Mouse (Mus musculus): ENCODE measurements around the gene Txndc9. TPM values are rescaled to one million over a fixed set of nuclear protein-coding genes. Genes with fewer than 3 reads are reported as not detected.

The Txndc9 gene
- total RNA-seq, 2 experiments from 2014 or later: 71.0 to 72.7 TPM

DNA sequence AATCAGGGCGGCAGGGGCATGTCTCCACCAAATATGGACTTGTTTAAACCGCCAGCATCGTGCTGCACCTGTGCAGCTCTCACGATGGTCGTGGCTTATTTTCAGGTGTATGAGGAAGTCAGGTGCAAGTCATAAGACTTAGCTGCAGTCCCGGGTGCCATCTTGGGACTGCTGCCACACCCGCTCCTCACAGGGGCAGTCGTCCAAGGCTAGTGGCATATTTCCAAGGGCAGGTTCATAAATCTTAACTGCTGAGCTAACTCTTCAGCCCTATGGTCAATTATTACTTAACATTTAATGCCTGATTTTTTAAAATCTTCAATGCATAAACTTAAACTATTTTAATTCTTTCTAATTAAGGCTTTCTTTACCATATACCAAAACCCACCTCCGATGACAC is 21.0 kb downstream of the Txndc9 start:
- peak; percentile 84 for DNase-seq

DNA sequence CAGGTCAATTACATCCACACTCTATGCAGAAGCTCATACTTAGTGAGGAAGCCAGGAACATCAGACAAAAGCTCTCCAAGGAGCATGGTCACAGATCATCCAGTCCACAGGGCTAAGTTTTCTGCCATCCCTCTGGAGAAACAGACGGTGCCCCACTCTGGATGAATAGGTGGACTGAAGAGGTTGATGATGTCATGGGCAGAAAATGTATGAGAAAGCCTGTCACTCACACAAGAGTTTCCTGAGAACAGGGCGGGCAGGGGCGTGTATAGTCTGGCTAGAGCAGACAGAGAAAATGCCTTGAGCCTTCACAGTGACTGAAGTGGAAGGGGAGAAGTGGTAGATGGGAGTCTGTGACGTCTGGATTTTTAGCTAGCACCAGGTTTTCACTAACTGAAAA is 26.2 kb downstream of the Txndc9 start:
- no peak for DNase-seq

DNA sequence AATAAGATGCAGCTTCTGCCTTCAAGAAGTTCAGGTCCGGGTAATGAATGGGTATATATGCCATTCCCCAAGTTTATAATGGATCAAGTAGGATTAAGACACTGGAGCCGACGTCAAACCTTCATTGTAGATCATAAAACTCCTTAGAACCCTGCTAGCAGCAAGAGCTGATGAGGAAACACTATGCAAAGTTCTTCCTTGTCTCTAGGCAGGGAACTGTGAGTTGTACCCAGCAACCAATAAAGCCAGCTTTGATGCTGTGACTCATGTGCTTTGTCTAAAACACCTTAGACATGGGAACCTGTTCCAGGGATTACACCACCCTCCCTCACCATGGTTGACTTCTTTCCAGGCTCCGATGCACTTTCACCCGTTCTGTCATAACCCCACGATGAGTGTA is 28.9 kb downstream of the Txndc9 start:
- DNase-seq: no peak

DNA sequence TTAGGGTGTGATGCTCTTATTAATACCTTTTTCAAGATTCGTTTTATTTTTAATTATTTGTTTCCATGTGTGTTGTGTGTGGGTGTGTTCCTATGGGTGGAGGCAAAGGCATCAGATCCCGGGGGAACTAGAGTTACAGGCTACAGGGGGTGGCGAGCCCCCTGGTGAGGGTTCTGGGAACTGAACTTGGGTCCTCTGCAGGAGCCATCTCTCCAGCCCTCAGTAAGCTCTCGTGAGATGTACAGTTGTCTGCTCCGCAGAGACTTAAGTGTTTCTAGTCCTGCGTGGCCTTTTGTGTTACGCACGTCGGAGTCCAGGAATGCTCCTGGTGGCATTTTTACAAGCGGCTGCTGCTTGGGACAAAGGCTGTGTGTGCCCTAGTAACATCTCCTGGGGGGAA is 32.1 kb downstream of the Txndc9 start:
- no peak for DNase-seq

DNA sequence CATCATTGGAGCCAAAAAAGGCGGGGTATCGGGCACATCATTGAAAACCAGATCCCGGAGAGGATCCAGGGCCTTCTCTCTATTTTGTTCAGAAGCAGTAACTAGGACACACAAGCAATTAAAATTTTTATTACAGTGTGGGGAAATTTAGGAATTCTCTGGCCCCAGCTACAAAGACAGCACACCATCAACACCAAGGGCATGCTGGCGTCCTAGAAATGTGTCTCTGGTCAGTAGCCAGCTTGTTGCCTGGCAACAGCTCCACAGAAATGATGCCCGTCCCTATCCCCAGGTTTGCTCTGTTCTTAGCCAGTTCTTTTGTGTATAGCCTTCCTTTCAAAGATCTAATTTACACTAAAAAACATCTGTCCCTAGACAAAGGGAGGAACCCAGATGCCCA is 38.2 kb downstream of the Txndc9 start:
- DNase-seq: peak; percentile 40

DNA sequence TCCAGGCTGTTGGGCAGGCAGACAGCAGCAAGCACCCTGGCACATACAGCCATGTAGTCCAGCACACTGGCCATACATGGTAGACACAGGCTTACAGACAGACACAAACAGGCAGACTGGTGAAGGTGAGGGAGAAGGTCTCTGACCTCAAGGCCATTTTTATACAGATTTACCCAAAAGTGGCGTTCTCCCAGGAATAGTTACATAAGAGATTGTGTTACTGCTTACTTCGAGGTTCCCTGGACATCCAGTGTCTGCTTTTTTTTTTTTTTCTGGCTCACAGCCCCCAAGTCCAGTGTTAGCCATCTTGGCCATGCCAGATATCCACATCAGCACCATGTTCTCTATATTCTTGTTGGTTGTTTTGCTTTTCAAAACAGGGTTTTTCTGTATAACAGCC is 39.2 kb downstream of the Txndc9 start:
- no peak for DNase-seq

DNA sequence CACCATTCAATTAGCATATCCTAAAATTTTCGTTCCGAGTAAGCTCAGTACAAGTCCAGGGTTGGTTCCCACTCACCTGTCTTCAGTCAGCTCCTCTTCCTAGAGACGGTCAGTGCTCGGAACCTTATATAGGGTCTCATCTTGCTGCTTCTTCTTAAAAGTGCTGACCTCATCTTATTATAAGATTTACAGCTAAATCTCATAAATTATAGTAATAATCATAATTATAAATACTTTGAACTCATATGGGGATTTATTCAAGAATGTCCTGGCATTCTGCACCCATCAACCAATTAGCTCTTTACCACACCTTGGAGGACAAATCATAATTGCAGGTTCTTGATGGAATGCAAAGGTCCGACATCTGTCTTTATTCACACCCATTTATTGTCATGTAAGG is 40.0 kb downstream of the Txndc9 start, which contains the start of gene Lyg1:
Lyg1 (minus strand) TSS at position 101 of the 400 bp plus-strand sequence.
- DNase-seq: no peak

DNA sequence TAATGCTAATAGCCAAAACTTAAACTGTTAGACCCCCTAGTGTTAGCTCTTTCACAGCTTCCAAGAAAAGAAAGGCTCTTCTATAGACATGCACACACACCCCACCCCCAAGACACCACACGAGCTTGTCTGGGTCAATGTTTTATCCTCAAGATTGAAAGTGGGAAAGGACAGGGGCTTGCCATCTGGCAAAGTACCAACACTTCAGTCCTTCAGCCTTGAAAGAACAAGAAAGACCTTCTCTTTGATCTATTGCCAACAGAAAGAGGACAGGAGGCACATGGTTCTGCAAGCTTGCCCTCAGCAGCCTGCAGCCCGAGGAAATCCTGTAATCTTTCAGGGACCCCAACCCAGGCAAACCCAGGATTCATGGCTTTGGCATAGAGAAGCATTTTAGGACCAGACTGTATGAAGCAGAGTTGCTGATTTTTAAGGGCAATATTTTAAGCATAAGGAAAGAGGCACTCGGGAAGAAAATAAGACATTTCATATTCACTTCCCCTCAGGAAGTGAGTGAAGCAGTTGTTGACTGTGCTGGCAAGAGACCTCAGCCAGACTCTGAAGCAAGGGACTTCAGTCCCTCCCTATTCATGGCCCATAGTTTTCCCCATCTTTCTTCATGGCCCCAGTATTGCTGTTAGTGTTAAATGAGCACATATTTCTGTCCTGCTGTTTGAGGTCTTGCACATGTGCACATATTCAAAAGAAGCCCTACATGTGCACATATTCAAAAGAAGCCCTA is 40.8 kb downstream of the Txndc9 start:
- peak; percentile 66 for DNase-seq

DNA sequence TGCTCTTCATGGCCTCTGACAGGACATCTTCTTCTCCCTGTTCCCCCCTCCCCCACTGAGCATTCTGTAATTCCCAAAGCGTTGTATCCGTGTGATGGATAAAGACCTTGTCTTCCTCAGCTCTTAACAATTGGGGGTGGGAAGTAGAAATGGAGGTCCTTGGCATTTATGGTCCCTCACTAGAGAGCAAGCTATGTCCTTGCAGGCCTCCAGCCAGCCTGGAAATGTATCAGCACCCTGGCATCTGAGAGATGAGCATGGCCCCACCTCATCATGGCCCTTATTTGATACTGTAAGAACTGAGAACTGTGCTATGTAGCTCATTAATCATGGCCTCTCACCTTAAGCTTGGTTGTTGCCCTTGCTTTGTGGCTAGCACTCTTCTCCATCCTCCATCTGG is 42.4 kb downstream of the Txndc9 start:
- peak; percentile 33 for DNase-seq

DNA sequence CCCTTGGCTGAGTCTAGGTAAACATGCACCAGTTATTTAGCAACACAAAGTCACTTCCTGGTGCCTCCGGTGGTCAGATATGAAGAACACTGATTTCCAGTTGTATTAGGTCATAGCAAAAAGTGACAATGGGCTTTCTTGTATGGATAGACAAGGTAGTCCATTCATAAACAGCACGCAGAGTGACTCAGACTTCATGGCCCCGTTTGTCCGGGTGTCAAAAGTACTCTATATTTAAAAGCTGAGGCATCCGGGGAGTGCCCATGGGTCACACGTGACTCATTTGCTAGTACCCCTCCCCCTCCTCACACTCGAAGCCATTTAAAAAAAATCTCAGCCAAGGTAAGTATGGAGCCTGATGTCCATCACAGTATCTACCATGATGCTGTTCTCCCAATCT is 42.9 kb downstream of the Txndc9 start:
- DNase-seq: no peak

DNA sequence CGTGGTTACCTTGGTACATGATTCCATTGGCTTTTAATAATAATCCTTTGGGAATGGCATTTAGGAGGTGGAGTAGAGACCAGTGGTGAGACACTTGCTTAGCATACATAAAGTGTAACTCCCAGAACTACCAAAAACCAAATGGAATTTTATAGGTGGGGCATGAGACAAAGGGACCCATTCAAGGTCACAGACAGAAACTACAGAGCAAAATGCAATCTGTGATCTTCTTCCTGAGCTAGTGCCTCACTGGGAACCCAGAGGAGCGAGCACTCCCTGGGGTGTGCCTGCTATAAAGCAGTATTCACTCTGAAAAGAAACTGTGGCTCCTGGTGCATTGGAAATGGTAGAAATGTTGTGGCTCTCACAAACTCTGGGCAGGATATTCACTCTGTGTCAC is 48.8 kb downstream of the Txndc9 start:
- no peak for DNase-seq

Other genes starting within 250 kb of the Txndc9 start
- gene Tsga10, start 131.5 kb downstream of the Txndc9 start, total RNA-seq (2021): 1 to 10 TPM; 3.9 to 4.7 TPM
- 10 to 100 TPM; 17.8 to 22.2 TPM for gene Lipt1, start 126.2 kb downstream of the Txndc9 start, total RNA-seq (2021)
- 10 to 100 TPM; 11.1 to 14.8 TPM for gene Mitd1, start 107.5 kb downstream of the Txndc9 start, total RNA-seq (2021)
- gene Mrpl30, start 107.4 kb downstream of the Txndc9 start, total RNA-seq (2021): 100 to 1,000 TPM; 339 to 374 TPM
- not detected for gene Lyg2, start 81.4 kb downstream of the Txndc9 start, total RNA-seq (2021)
- not detected for gene Lyg1, start 40.1 kb downstream of the Txndc9 start, total RNA-seq (2021)
- gene Eif5b, start 117 bp upstream of the Txndc9 start, total RNA-seq (2021): 10 to 100 TPM; 35.5 to 38.2 TPM
- 10 to 100 TPM; 25.4 to 29.8 TPM for gene Rev1, start 131.9 kb upstream of the Txndc9 start, total RNA-seq (2021)

All from adrenal gland, postnatal 10 days (tissue).